Mouse (Mus musculus) intestine, embryonic 14.5 days (tissue): ENCODE measurements around the gene Tspear. TPM values are rescaled to one million over a fixed set of nuclear protein-coding genes. Genes with fewer than 3 reads are reported as not detected.
"Not testable (repeated sequence)": the region's sequence is repeated elsewhere in the genome, so short reads cannot be mapped to it uniquely, and the experiment has no call there.

Source experiments
- ATAC-seq: fragments of 200-750 bp; cut with Nextera tagmentation; replicated peaks from 2 replicates; pipeline ENCODE4 v1.8.0; 2017; ENCODE audit warnings: low read depth, moderate number of reproducible peaks, moderate TSS enrichment, moderate library complexity; ENCODE audit not compliant: low FRiP score, low TSS enrichment
- DNase-seq: peaks from one replicate; pipeline ENCODE4 v3.0.0-alpha.2; 2018; ENCODE audit warnings: low spot score
- H3K27ac ChIP-seq: fragments of 300-500 bp; sonication (generic); 2 replicates; pipeline ENCODE4 v1.5.1; 2014; ENCODE audit warnings: low read depth, mild to moderate bottlenecking, control low read depth
- H3K27me3 ChIP-seq: fragments of 300-500 bp; sonication (generic); replicated peaks from 2 replicates; pipeline ENCODE4 v1.6.1; 2014; ENCODE audit warnings: low read length, control low read depth; ENCODE audit not compliant: control insufficient read depth, insufficient read depth
- H3K36me3 ChIP-seq: fragments of 300-500 bp; sonication (generic); 2 replicates; pipeline ENCODE4 v1.6.1; 2014; ENCODE audit warnings: low read length, control low read depth; ENCODE audit not compliant: control insufficient read depth, insufficient read depth
- H3K4me1 ChIP-seq: fragments of 300-500 bp; sonication (generic); replicated peaks from 2 replicates; pipeline ENCODE4 v1.6.1; 2014; ENCODE audit warnings: low read length, control low read depth, mixed read lengths; ENCODE audit not compliant: control insufficient read depth, insufficient read depth
- H3K4me2 ChIP-seq: fragments of 300-500 bp; sonication (generic); 2 replicates; pipeline ENCODE4 v1.6.1; 2014; ENCODE audit warnings: low read length
- H3K4me3 ChIP-seq: fragments of 300-500 bp; sonication (generic); 2 replicates; pipeline ENCODE4 v1.5.1; 2014; ENCODE audit warnings: low read depth, low read length, control low read depth, mixed read lengths
- H3K9ac ChIP-seq: fragments of 300-500 bp; sonication (generic); 2 replicates; pipeline ENCODE4 v1.6.1; 2014; ENCODE audit warnings: mild to moderate bottlenecking, low read length
- H3K9me3 ChIP-seq: fragments of 300-500 bp; sonication (generic); 2 replicates; pipeline ENCODE4 v1.6.1; 2016; ENCODE audit warnings: low read length, control low read depth; ENCODE audit not compliant: control insufficient read depth
- WGBS: fragments of 180-500 bp; shearing (Covaris S2); extraction: QIAGEN DNeasy Blood & Tissue Kit; methylation state at CpG from one replicate; pipeline ENCODE4 v1.1.7; 2014; 5-methylcytosine and 5-hydroxymethylcytosine counted together
- polyA plus RNA-seq: library from polyadenylated mRNA; unstranded; fragments of >200 nt; fragmentation: Nextera tagmentation; extraction: Ambion mirVana; gene quantifications from 2 replicates; pipeline ENCODE4 v1.2.1, GENCODE M21; 2014

The Tspear gene
- polyA plus RNA-seq, 1 experiment from 2014 or later = 1.2 TPM

DNA sequence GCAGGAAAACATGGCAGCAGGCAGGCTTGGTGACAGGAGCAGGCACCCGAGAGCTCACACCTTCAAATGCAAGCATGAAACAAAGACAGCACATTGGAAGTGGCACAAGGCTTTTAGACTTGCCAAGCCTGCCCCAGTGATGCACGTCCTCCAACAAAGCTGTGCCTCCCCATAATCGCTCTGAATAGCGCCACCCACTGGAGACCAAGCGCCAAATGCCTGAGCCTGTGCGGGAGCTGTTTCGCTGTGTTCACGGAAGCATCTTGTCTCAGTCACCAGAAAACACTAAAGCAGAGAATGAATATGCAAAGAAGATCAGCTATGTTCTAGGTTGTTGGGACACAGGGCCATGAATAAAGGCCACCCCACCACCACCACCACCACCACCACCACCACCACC lies 38.5 kb downstream of the Tspear start:
- no peaks in the 10 kb centered on the region for H3K9me3 ChIP-seq
- no peaks in the 10 kb centered on the region for H3K36me3 ChIP-seq
- H3K4me2 ChIP-seq = no peak overlapping the region
- ATAC-seq (no peak), DNase-seq (no peak)
- WGBS = 76% methylated on average over 8 of the region's 8 CpGs
- H3K27ac ChIP-seq = no peak overlapping the region
- no peak overlapping the region for H3K9ac ChIP-seq
- H3K27me3 ChIP-seq = no peaks in the 10 kb centered on the region
- no peak overlapping the region for H3K4me3 ChIP-seq
- H3K4me1 ChIP-seq = no peaks in the 10 kb centered on the region

DNA sequence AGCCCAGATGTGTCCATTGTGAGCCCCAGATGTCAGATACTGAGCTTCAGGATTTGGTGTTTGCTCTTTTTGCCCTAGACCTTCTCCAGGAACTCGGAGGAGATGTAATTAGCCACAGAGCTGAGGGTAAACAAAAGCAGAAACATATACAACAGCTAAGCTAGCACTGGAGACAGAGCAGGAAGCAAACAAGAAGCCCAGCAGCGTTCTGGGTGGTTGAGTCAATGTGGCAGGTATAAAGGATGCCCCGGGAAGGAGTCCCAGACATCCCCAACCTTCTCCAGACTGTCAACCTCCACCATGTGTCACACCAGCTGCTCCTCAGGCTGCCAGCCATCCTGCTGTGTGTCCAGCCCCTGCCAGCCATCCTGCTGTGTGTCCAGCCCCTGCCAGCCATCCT lies 39.8 kb downstream of the Tspear start, which contains the start of gene Gm10100:
Gm10100 (plus strand) TSS at position 301 of the 400 bp plus-strand sequence.
- H3K9ac ChIP-seq = no peak within 1 kb of the TSS
- H3K9me3 ChIP-seq = no peaks in the 10 kb centered on the region
- DNase-seq (no peak), ATAC-seq (no peak)
- no peak within 1 kb of the TSS for H3K27ac ChIP-seq
- H3K27me3 ChIP-seq = no peaks in the 10 kb centered on the region
- no peaks in the 10 kb centered on the region for H3K36me3 ChIP-seq
- no peaks in the 10 kb centered on the region for H3K4me1 ChIP-seq
- 26% methylated on average over 3 of the region's 3 CpGs for WGBS
- no peak within 1 kb of the TSS for H3K4me2 ChIP-seq
- H3K4me3 ChIP-seq = no peak within 1 kb of the TSS

DNA sequence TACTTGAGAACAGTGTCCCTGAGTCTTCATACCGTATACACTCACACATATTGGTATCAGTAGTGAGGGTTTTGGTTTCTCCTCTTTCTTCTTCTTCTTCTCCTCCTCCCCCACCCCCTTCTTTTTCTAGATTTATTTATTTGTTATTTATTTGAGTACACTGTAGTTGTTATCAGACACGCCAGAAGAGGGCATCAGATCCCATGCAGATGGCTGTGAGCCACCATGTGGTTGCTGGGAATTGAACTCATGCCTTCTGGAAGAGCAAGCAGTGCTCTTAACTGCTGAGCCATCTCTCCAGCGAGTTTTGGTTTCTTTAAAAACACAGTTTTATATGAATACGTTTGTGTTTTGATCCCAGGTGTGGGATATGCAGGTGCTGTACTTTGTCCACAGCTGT lies 41.9 kb downstream of the Tspear start:
- Histone ChIP-seq H3K4me2 (no peak overlapping the region), H3K36me3 (no peaks in the 10 kb centered on the region), H3K4me1 (no peaks in the 10 kb centered on the region), H3K27ac (no peak overlapping the region), H3K27me3 (no peaks in the 10 kb centered on the region), H3K9me3 (no peaks in the 10 kb centered on the region), H3K9ac (no peak overlapping the region), H3K4me3 (no peak overlapping the region)
- DNase-seq = no peak
- 61% methylated on average over 4 of the region's 4 CpGs for WGBS
- no peak for ATAC-seq

DNA sequence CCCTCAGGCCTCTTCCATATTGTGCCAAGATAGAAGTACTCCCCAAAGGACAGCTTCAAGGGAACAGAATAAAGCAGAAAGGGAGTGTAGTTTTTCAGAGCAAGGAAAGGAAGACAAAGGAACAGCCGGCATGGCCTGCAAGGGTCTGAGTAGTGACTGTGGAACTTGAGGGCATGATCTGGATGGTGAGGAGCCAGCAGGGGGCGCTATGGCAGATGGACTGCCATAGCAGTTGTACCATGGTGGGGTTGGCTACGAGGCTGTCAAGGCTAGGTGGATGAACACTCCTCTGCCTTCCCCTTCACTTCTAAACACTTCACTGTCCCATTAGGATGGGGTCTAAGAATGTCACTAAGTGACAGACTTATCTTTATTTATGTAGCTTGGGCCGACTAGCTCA lies 42.9 kb downstream of the Tspear start:
- WGBS = 51% methylated on average over 4 of the region's 4 CpGs
- Histone ChIP-seq H3K4me3 (no peak overlapping the region), H3K27ac (no peak overlapping the region), H3K9ac (no peak overlapping the region), H3K4me1 (no peaks in the 10 kb centered on the region), H3K27me3 (no peaks in the 10 kb centered on the region), H3K9me3 (no peaks in the 10 kb centered on the region), H3K4me2 (no peak overlapping the region), H3K36me3 (no peaks in the 10 kb centered on the region)
- ATAC-seq (no peak), DNase-seq (no peak)

DNA sequence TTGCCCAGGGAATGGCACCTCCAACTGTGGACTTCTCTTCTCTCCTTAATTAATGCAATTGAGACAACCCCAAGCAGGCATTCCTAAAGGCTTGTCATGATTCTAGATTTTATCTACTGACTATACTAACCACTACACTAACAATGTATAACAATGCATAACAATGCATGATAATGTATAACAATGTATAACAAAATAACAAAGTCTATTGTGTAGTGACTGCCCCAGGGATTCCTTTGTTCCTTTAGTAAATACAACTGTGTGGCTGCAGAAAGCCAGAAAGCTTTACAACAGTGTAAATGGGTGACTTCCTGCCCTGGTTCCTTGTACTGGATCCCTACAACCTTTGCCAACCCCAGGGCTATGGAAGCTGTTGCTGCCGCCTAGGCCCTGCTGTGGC lies 49.6 kb downstream of the Tspear start:
- Histone ChIP-seq H3K9ac (no peak overlapping the region), H3K9me3 (peaks cover 8% of the 10 kb centered on the region), H3K36me3 (no peaks in the 10 kb centered on the region), H3K4me2 (no peak overlapping the region), H3K27me3 (no peaks in the 10 kb centered on the region), H3K27ac (no peak overlapping the region), H3K4me1 (no peaks in the 10 kb centered on the region), H3K4me3 (no peak overlapping the region)
- DNase-seq = no peak
- no peak for ATAC-seq
- 100% methylated on average over 1 of the region's 1 CpGs for WGBS

DNA sequence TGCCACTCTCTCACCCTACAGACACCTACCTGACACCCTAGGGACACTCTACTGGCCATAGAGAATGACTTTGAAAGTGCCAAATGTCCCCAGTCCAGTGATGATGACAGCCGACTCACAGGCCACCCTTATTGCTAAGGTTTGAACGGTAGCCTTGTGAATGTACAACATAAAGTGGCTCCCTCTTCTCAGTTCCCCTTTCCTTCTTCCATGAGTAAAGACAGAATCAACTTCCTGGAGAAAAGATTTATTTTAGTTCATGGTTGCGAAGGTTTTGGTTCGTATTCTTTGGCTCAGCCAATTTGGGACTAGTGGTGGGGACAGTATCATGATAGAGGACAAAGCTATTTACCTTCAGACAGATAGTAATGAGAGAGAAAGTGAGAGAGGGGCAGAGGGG lies 52.6 kb downstream of the Tspear start:
- DNase-seq (no peak), ATAC-seq (no peak)
- WGBS = 80% methylated on average over 4 of the region's 4 CpGs
- Histone ChIP-seq H3K27ac (no peak overlapping the region), H3K4me3 (no peak overlapping the region), H3K27me3 (no peaks in the 10 kb centered on the region), H3K4me2 (no peak overlapping the region), H3K4me1 (no peaks in the 10 kb centered on the region), H3K9me3 (peaks cover 8% of the 10 kb centered on the region), H3K36me3 (no peaks in the 10 kb centered on the region), H3K9ac (no peak overlapping the region)

DNA sequence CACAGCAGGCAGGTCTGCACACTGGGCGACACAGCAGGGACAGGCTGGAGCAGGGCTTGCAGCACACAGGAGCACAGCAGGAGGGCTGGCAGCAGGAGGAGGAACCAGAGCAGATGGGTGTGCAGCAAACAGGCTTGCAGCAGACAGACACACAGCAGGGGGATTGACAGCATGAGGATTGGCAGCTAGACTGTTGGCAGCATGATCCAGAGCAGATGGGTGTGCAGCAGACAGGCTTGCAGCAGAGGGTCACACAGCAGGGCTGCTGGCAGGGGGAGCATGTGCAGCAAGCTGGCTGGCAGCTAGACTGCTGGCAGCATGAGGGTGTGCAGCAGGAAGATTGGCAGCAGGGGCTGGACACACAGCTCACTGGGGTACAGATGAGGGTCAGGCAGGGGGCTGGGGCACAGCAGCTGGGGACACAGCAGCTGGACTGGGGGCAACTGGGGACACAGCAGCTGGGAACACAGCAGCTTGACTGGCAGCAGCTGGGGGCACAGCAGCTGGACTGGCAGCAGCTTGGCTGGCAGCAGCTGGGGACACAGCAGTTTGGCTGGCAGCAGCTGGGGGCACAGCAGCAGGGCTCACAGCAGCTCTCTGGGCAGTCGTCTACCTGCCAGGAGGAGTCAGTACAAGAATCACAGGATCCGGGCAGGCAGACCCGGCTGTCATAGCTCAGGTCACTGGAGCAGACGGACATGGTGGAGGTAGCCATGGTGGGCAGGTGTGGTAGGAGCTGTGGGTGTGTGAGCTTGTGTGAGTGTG lies 55.7 kb downstream of the Tspear start, which contains the start of gene Gm18596:
Gm18596 (minus strand) TSS at position 715 of the 765 bp plus-strand sequence.
- DNase-seq, ATAC-seq, H3K9me3 ChIP-seq, H3K9ac ChIP-seq, H3K36me3 ChIP-seq, H3K4me1 ChIP-seq, H3K27me3 ChIP-seq, H3K4me2 ChIP-seq, H3K27ac ChIP-seq, H3K4me3 ChIP-seq: not testable (repeated sequence)
- 55% methylated on average over 4 of the region's 5 CpGs for WGBS

DNA sequence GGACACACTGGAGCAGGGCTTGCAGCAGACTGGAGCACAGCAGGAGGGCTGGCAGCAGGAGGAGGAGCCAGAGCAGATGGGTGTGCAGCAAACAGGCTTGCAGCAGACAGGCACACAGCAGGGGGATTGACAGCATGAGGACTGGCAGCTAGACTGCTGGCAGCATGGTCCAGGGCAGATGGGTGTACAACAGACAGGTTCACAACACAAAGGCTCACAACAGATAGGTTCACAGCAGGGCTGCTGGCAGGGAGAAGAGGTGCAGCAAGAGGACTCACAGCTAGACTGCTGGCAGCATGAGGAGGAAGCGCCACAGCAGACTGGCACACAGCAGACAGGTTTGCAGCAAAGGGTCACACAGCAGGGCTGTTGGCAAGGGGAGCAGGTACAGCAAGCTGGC lies 64.3 kb downstream of the Tspear start:
- not testable (repeated sequence) for H3K4me2 ChIP-seq, H3K9me3 ChIP-seq, H3K4me3 ChIP-seq, DNase-seq, H3K27me3 ChIP-seq, H3K9ac ChIP-seq, H3K4me1 ChIP-seq, H3K36me3 ChIP-seq, ATAC-seq, H3K27ac ChIP-seq
- whole genome bisulfite sequencing = 72% methylated on average over 1 of the region's 1 CpGs

DNA sequence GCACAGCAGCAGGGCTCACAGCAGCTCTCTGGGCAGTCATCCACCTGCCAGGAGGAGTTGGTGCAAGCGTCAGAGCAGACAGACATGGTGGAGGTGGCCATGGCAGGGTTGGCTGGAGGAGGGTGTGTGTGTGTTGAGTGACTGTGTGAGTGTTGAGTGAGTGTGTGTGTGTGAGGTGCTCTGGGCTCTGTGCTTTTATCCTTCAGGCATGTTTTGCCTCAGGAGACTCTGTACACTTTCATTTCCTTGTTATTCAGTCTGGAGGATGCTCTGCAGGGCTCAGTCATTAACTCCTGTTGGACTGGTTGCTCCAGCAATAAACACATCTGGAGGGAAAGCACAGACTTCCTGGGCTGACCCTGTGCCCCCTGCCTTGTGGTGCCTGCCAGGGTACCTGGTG lies 64.9 kb downstream of the Tspear start, which contains the start of gene Gm9736:
Gm9736 (minus strand) TSS at position 101 of the 400 bp plus-strand sequence.
- H3K27me3 ChIP-seq, ATAC-seq, H3K4me3 ChIP-seq, H3K27ac ChIP-seq, DNase-seq, H3K4me2 ChIP-seq, H3K36me3 ChIP-seq, H3K9ac ChIP-seq, H3K9me3 ChIP-seq, H3K4me1 ChIP-seq: not testable (repeated sequence)
- WGBS = 57% methylated on average over 1 of the region's 1 CpGs
